Mouse (Mus musculus) hindbrain, embryonic 11.5 days (tissue): ENCODE results near the gene Fstl4. TPM values are rescaled to one million over a fixed set of nuclear protein-coding genes. Genes with fewer than 3 reads are reported as not detected.

Source experiments
- ATAC-seq: fragments of 200-750 bp; cut with Nextera tagmentation; 2 replicates; pipeline ENCODE4 v1.8.0; 2017; ENCODE audit warnings: mild to moderate bottlenecking, moderate TSS enrichment, moderate library complexity; ENCODE audit not compliant: low FRiP score
- DNase-seq: peaks from one replicate; pipeline ENCODE4 v3.0.0-alpha.2; 2015; ENCODE audit warnings: low spot score
- H3K27ac ChIP-seq: fragments of 300-500 bp; sonication (generic); 2 replicates; pipeline ENCODE4 v1.5.1; 2014; ENCODE audit warnings: mild to moderate bottlenecking, low read depth, low read length
- H3K27me3 ChIP-seq: fragments of 300-500 bp; sonication (generic); 2 replicates; pipeline ENCODE4 v1.6.1; 2014; ENCODE audit warnings: mild to moderate bottlenecking, low read length, moderate library complexity, mixed read lengths; ENCODE audit not compliant: control insufficient read depth, insufficient read depth
- H3K36me3 ChIP-seq: fragments of 300-500 bp; sonication (generic); 2 replicates; pipeline ENCODE4 v1.6.1; 2014; ENCODE audit warnings: mild to moderate bottlenecking, low read length, moderate library complexity, mixed read lengths; ENCODE audit not compliant: control insufficient read depth, insufficient read depth
- H3K4me1 ChIP-seq: fragments of 300-500 bp; sonication (generic); replicated peaks from 2 replicates; pipeline ENCODE4 v1.6.1; 2014; ENCODE audit warnings: low read length, mixed read lengths; ENCODE audit not compliant: control insufficient read depth, insufficient read depth
- H3K4me2 ChIP-seq: fragments of 300-500 bp; sonication (generic); replicated peaks from 2 replicates; pipeline ENCODE4 v1.6.1; 2014; ENCODE audit warnings: mild to moderate bottlenecking, low read depth, low read length
- H3K4me3 ChIP-seq: fragments of 300-500 bp; sonication (generic); 2 replicates; pipeline ENCODE4 v1.5.1; 2014; ENCODE audit warnings: low read depth, low read length
- H3K9ac ChIP-seq: fragments of 300-500 bp; sonication (generic); 2 replicates; pipeline ENCODE4 v1.6.1; 2014; ENCODE audit warnings: low read depth, low read length
- H3K9me3 ChIP-seq: fragments of 300-500 bp; sonication (generic); 2 replicates; pipeline ENCODE4 v1.6.1; 2016; ENCODE audit warnings: low read length; ENCODE audit not compliant: control insufficient read depth
- WGBS: fragments of 180-500 bp; shearing (Covaris S2); extraction: QIAGEN DNeasy Blood & Tissue Kit; methylation state at CpG from one replicate; pipeline ENCODE4 v1.1.7; 2014; 5-methylcytosine and 5-hydroxymethylcytosine counted together
- polyA plus RNA-seq: library from polyadenylated mRNA; unstranded; fragments of >200 nt; fragmentation: Nextera tagmentation; extraction: Ambion mirVana; gene quantifications from 2 replicates; pipeline ENCODE4 v1.2.1, GENCODE M21; 2014

Fstl4 gene
- 2.0 and 2.1 TPM in 2 replicates for polyA plus RNA-seq

- H3K36me3 ChIP-seq: no peaks in the 10 kb centered on the region
- peaks cover 9% of the 10 kb centered on the region for H3K4me1 ChIP-seq
- under 1% methylated on average over 39 of the region's 48 CpGs for WGBS
- H3K9ac ChIP-seq: peak within 1 kb of the TSS; percentile 47
- H3K4me2 ChIP-seq: peak within 1 kb of the TSS; percentile 90
- H3K4me3 ChIP-seq: peak within 1 kb of the TSS; percentile 51
- no peaks in the 10 kb centered on the region for H3K9me3 ChIP-seq
- no peak within 1 kb of the TSS for H3K27ac ChIP-seq
- no peak for DNase-seq
- ATAC-seq: 0 out of 2 replicates have a peak, but pooled peaks have one; percentile 22
- peaks cover 37% of the 10 kb centered on the region for H3K27me3 ChIP-seq
Measured at GRCm38 (mm10) chr11:52764461-52764893, at the start of gene Fstl4. TSS of gene Fstl4 (plus strand) at chr11:52764634.

DNA sequence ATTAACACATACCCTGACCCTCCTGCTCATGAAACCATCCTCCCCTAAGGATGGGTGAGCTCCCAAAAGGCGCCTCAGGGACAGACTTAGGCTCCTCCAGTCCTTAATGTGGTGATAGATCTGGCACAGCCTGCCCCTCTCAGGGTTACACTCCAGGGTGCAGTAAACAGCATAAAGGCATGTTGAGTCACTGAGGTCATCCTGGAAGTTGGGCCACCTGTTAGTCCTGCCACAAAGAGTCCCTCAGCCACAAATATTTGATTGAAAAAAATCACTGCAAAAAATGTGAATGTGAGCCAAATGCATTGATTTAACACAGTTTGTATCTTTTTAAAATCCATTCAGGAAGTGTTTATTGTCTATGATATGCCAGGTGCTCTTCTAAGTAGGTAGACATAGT is 45.9 kb upstream of the Fstl4 start:
- H3K4me1 ChIP-seq: no peaks in the 10 kb centered on the region
- no peaks in the 10 kb centered on the region for H3K9me3 ChIP-seq
- H3K36me3 ChIP-seq: no peaks in the 10 kb centered on the region
- DNase-seq (no peak), ATAC-seq (no peak)
- H3K27ac ChIP-seq: no peak overlapping the region
- H3K4me3 ChIP-seq: no peak overlapping the region
- no peak overlapping the region for H3K9ac ChIP-seq
- H3K4me2 ChIP-seq: no peak overlapping the region
- no peaks in the 10 kb centered on the region for H3K27me3 ChIP-seq
- WGBS: 74% methylated on average over 1 of the region's 1 CpGs

GRCm38 (mm10) chr11:52721087-52721486 is 43.3 kb upstream of the Fstl4 start:
- Histone ChIP-seq H3K27me3 (no peaks in the 10 kb centered on the region), H3K4me1 (no peaks in the 10 kb centered on the region), H3K4me2 (no peak overlapping the region), H3K36me3 (no peaks in the 10 kb centered on the region), H3K9ac (no peak overlapping the region), H3K9me3 (no peaks in the 10 kb centered on the region; the same call in 1 of the 2 replicates), H3K27ac (no peak overlapping the region), H3K4me3 (no peak overlapping the region)
- no peak for ATAC-seq
- no peak for DNase-seq
- WGBS: 82% methylated on average over 6 of the region's 6 CpGs

- no peak overlapping the region for H3K27ac ChIP-seq
- H3K9me3 ChIP-seq: no peaks in the 10 kb centered on the region; the same call in 1 of the 2 replicates
- no peaks in the 10 kb centered on the region for H3K27me3 ChIP-seq
- DNase-seq (no peak), ATAC-seq (no peak)
- WGBS: 95% methylated on average over 4 of the region's 4 CpGs
- no peaks in the 10 kb centered on the region for H3K4me1 ChIP-seq
- H3K4me2 ChIP-seq: no peak overlapping the region
- no peak overlapping the region for H3K4me3 ChIP-seq
- no peaks in the 10 kb centered on the region for H3K36me3 ChIP-seq
- H3K9ac ChIP-seq: no peak overlapping the region
Measured at GRCm38 (mm10) chr11:52722706-52723105, 41.7 kb upstream of the Fstl4 start.

DNA sequence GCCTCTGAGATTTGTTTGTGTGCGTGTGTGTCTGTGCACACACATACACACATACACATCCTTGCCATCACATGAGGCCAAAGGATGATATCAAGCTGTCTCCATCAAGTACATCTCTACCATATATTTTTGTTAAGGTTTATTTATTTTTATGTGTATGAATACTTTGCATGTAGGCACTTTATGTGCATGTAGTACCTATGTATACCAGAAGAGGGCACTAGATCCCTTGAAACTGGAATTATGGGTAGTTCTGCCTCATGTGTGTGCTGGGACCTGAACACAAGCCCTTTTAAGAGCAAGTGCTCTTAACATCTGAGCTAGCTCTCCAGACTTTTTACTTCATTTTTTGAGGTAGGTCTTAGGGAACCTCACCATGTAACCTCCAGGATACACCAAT is 38.4 kb upstream of the Fstl4 start:
- no peak overlapping the region for H3K27ac ChIP-seq
- no peaks in the 10 kb centered on the region for H3K36me3 ChIP-seq
- 96% methylated on average over 1 of the region's 1 CpGs for WGBS
- no peaks in the 10 kb centered on the region; the same call in 1 of the 2 replicates for H3K9me3 ChIP-seq
- H3K4me2 ChIP-seq: no peak overlapping the region
- H3K4me3 ChIP-seq: no peak overlapping the region
- DNase-seq (no peak), ATAC-seq (no peak)
- no peak overlapping the region for H3K9ac ChIP-seq
- no peaks in the 10 kb centered on the region for H3K27me3 ChIP-seq
- no peaks in the 10 kb centered on the region for H3K4me1 ChIP-seq

DNA sequence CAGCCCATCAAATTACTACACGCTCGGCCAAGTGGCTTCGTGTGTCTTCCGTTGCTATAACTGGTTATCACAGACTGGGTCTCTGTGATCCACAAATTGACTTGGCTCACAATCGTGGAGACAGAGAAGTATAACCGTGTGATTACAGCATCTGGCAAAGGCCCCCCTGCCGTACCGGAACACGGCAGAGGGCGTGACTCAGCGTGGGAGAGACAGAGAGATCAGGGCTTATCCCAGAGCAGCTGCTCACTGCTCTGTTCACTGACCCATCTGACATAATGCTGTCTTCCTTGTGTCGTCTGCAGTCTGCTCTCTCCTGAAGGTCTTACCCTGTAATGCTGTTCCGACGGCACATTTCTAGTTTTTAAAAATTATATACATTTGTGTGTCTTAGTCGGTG is 36.0 kb upstream of the Fstl4 start:
- Histone ChIP-seq H3K9ac (no peak overlapping the region), H3K4me1 (no peaks in the 10 kb centered on the region), H3K27ac (no peak overlapping the region), H3K4me2 (no peak overlapping the region), H3K9me3 (no peaks in the 10 kb centered on the region; the same call in 1 of the 2 replicates), H3K36me3 (no peaks in the 10 kb centered on the region), H3K4me3 (no peak overlapping the region), H3K27me3 (no peaks in the 10 kb centered on the region)
- ATAC-seq (no peak), DNase-seq (no peak)
- WGBS: 79% methylated on average over 15 of the region's 15 CpGs

GRCm38 (mm10) chr11:52729890-52730289 is 34.5 kb upstream of the Fstl4 start:
- no peak for ATAC-seq
- Histone ChIP-seq H3K27me3 (no peaks in the 10 kb centered on the region), H3K36me3 (no peaks in the 10 kb centered on the region), H3K4me3 (no peak overlapping the region), H3K4me1 (no peaks in the 10 kb centered on the region), H3K27ac (no peak overlapping the region), H3K9ac (no peak overlapping the region), H3K4me2 (no peak overlapping the region), H3K9me3 (no peaks in the 10 kb centered on the region; the same call in 1 of the 2 replicates)
- 85% methylated on average over 5 of the region's 5 CpGs for WGBS
- DNase-seq: no peak

- ATAC-seq: no peak
- H3K27me3 ChIP-seq: no peaks in the 10 kb centered on the region
- no peak for DNase-seq
Measured at GRCm38 (mm10) chr11:52731979-52732378, 32.5 kb upstream of the Fstl4 start.

GRCm38 (mm10) chr11:52734493-52735195 is 29.8 kb upstream of the Fstl4 start:
- no peaks in the 10 kb centered on the region for H3K27me3 ChIP-seq
- no peak overlapping the region for H3K9ac ChIP-seq
- H3K4me1 ChIP-seq: no peaks in the 10 kb centered on the region; the same call in 1 of the 2 replicates
- WGBS: 87% methylated on average over 6 of the region's 6 CpGs
- H3K36me3 ChIP-seq: no peaks in the 10 kb centered on the region
- H3K27ac ChIP-seq: no peak overlapping the region
- no peak overlapping the region for H3K4me2 ChIP-seq
- no peaks in the 10 kb centered on the region for H3K9me3 ChIP-seq
- no peak for DNase-seq
- no peak for ATAC-seq
- no peak overlapping the region for H3K4me3 ChIP-seq

More at GRCm38 (mm10) chr11:52731979-52732378, 32.5 kb upstream of the Fstl4 start:
- 53% methylated on average over 8 of the region's 8 CpGs for WGBS
- Histone ChIP-seq H3K4me2 (no peak overlapping the region), H3K36me3 (no peaks in the 10 kb centered on the region), H3K9ac (no peak overlapping the region), H3K4me3 (no peak overlapping the region), H3K4me1 (no peaks in the 10 kb centered on the region), H3K27ac (no peak overlapping the region), H3K9me3 (no peaks in the 10 kb centered on the region)
